8 mouse cellular contexts compared by ENCODE assay signal in genomic region chr14:31640346-31640889, GRCm38 (mm10). TPM values are rescaled to one million over a fixed set of nuclear protein-coding genes. Genes with fewer than 3 reads are reported as not detected.
DNase-seq lines count a peak whose midpoint lies in the region; ATAC-seq and TF ChIP-seq lines count a peak whose summit lies in the region.

Gm49387 (minus strand) TSS chr14:31640878.

- no peak for DNase-seq in heart, adult 9 months (ENCODE audit: low spot score in 2 of 2)
- DNase-seq in ES-E14 (ENCODE audit: low read depth, low spot score) = no peak
- no peak for DNase-seq in liver, embryonic 11.5 days (ENCODE audit: low spot score)
- no peak for DNase-seq in spleen, postnatal 4 days (ENCODE audit: low spot score in 2 of 2)
- no peak for DNase-seq in urinary bladder, postnatal 25 days (ENCODE audit: low spot score)

- peak within 1 kb of the TSS; percentile 85 for H3K27ac ChIP-seq in heart, embryonic 11.5 days (ENCODE audit: low read depth, low read length)
- H3K27ac ChIP-seq in ES-E14 (ENCODE audit: insufficient read depth, low read depth, low read length, poor library complexity, severe bottlenecking) = peak within 1 kb of the TSS; percentile 34; the same call in 1 of the 2 replicates
- H3K27ac ChIP-seq in forebrain, embryonic 12.5 days = peak within 1 kb of the TSS; percentile 81
- peak within 1 kb of the TSS; percentile 78 for H3K27ac ChIP-seq in liver, embryonic 11.5 days (ENCODE audit: low read depth, low read length)
- peak within 1 kb of the TSS; percentile 95 for H3K27ac ChIP-seq in stomach, embryonic 16.5 days (ENCODE audit: low read length)

- H3K9me3 ChIP-seq in heart, embryonic 11.5 days (replicated peaks; ENCODE audit: control insufficient read depth, low read length) = no peaks in the 10 kb centered on the region
- no peaks in the 10 kb centered on the region for H3K9me3 ChIP-seq in ES-E14 (ENCODE audit: control insufficient read depth, insufficient read depth, low read depth, low read length)
- no peaks in the 10 kb centered on the region for H3K9me3 ChIP-seq in forebrain, embryonic 12.5 days
- no peaks in the 10 kb centered on the region for H3K9me3 ChIP-seq in liver, embryonic 11.5 days (ENCODE audit: control insufficient read depth, low read length)
- H3K9me3 ChIP-seq in stomach, embryonic 16.5 days (replicated peaks; ENCODE audit: control insufficient read depth, low read length) = no peaks in the 10 kb centered on the region

- peak; percentile 29; the same call in 1 of the 2 replicates for ATAC-seq in heart, embryonic 11.5 days (replicated peaks; ENCODE audit: insufficient number of reproducible peaks, low FRiP score, low TSS enrichment)
- ATAC-seq in forebrain, embryonic 12.5 days (ENCODE audit: low FRiP score) = peak; percentile 62
- peak; percentile 14; the same call in 1 of the 2 replicates for ATAC-seq in liver, embryonic 11.5 days (replicated peaks; ENCODE audit: low FRiP score)
- ATAC-seq in stomach, embryonic 16.5 days (ENCODE audit: insufficient read depth, low FRiP score) = peak; percentile 22; the same call in 1 of the 2 replicates

- peak within 1 kb of the TSS; percentile 97 for H3K4me2 ChIP-seq in heart, embryonic 11.5 days
- peak within 1 kb of the TSS; percentile 93 for H3K4me2 ChIP-seq in forebrain, embryonic 12.5 days
- H3K4me2 ChIP-seq in liver, embryonic 11.5 days = peak within 1 kb of the TSS; percentile 75
- peak within 1 kb of the TSS; percentile 98 for H3K4me2 ChIP-seq in stomach, embryonic 16.5 days (ENCODE audit: low read depth, low read length)

- peak within 1 kb of the TSS; percentile 69 for H3K4me3 ChIP-seq in heart, embryonic 11.5 days (ENCODE audit: low read depth, low read length)
- H3K4me3 ChIP-seq in ES-E14 (ENCODE audit: insufficient read depth in 1 of 2, low read depth in 1 of 2, low read length in 2 of 2, poor library complexity in 1 of 2, severe bottlenecking in 1 of 2) = peak within 1 kb of the TSS; percentile 79 to 96
- H3K4me3 ChIP-seq in forebrain, embryonic 12.5 days (replicated peaks) = peak within 1 kb of the TSS; percentile 69
- peak within 1 kb of the TSS; percentile 56 for H3K4me3 ChIP-seq in liver, embryonic 11.5 days (ENCODE audit: low read depth, low read length)
- peak within 1 kb of the TSS; percentile 80 for H3K4me3 ChIP-seq in stomach, embryonic 16.5 days (replicated peaks; ENCODE audit: low read length)

- in situ Hi-C loops in ES-E14 (cut with MboI; ENCODE audit: low sequenced_read_pairs in 2 of 2, unreplicated experiment in 2 of 2) = loop anchor here in 1 of 2 experiments (10.0 kb wide), 1 partner anchor 434 kb away; no protein-coding TSS in a partner anchor

- 4% methylated on average over 26 of the region's 26 CpGs for WGBS in heart, embryonic 11.5 days (ENCODE audit: insufficient replicate concordance)
- 2% methylated on average over 26 of the region's 26 CpGs for WGBS in forebrain, embryonic 12.5 days
- WGBS in liver, embryonic 11.5 days = 5% methylated on average over 26 of the region's 26 CpGs
- WGBS in stomach, embryonic 16.5 days = 4% methylated on average over 26 of the region's 26 CpGs

- no peaks in the 10 kb centered on the region for H3K27me3 ChIP-seq in heart, embryonic 11.5 days (ENCODE audit: control insufficient read depth, insufficient read depth, low read length)
- no peaks in the 10 kb centered on the region for H3K27me3 ChIP-seq in forebrain, embryonic 12.5 days
- H3K27me3 ChIP-seq in liver, embryonic 11.5 days (replicated peaks; ENCODE audit: control insufficient read depth, insufficient read depth, low read length) = no peaks in the 10 kb centered on the region
- no peaks in the 10 kb centered on the region for H3K27me3 ChIP-seq in stomach, embryonic 16.5 days (ENCODE audit: control insufficient read depth, insufficient read depth, low read length)

- no peaks in the 10 kb centered on the region for H3K36me3 ChIP-seq in heart, embryonic 11.5 days (ENCODE audit: control insufficient read depth, insufficient read depth, low read length)
- H3K36me3 ChIP-seq in ES-E14 (ENCODE audit: control insufficient read depth, insufficient read depth, low read length, poor library complexity, severe bottlenecking) = no peaks in the 10 kb centered on the region
- H3K36me3 ChIP-seq in forebrain, embryonic 12.5 days (replicated peaks) = no peaks in the 10 kb centered on the region
- no peaks in the 10 kb centered on the region for H3K36me3 ChIP-seq in liver, embryonic 11.5 days (ENCODE audit: control insufficient read depth, insufficient read depth, low read length)
- no peaks in the 10 kb centered on the region for H3K36me3 ChIP-seq in stomach, embryonic 16.5 days (ENCODE audit: control insufficient read depth, insufficient read depth, low read length)

- peaks cover 4% of the 10 kb centered on the region; the same call in 1 of the 2 replicates for H3K4me1 ChIP-seq in heart, embryonic 11.5 days (ENCODE audit: control insufficient read depth, insufficient read depth, low read length)
- peaks cover 3% of the 10 kb centered on the region in 2 experiments; a peak in 2 of 4 replicates for H3K4me1 ChIP-seq in ES-E14 (ENCODE audit: control insufficient read depth in 2 of 2, insufficient read depth in 2 of 2, low read length in 2 of 2, poor library complexity in 1 of 2)
- H3K4me1 ChIP-seq in forebrain, embryonic 12.5 days = peaks cover 18% of the 10 kb centered on the region
- H3K4me1 ChIP-seq in liver, embryonic 11.5 days (replicated peaks; ENCODE audit: control insufficient read depth, insufficient read depth, low read length) = peaks cover 11% of the 10 kb centered on the region
- H3K4me1 ChIP-seq in stomach, embryonic 16.5 days (ENCODE audit: control insufficient read depth, insufficient read depth, low read length) = peaks cover 6% of the 10 kb centered on the region

- H3K9ac ChIP-seq in heart, embryonic 11.5 days (ENCODE audit: low read depth, low read length) = peak within 1 kb of the TSS; percentile 70
- H3K9ac ChIP-seq in ES-E14 (ENCODE audit: insufficient read depth, low read depth, low read length, poor library complexity, severe bottlenecking) = peak within 1 kb of the TSS; percentile 79
- H3K9ac ChIP-seq in forebrain, embryonic 12.5 days = peak within 1 kb of the TSS; percentile 66
- H3K9ac ChIP-seq in liver, embryonic 11.5 days (ENCODE audit: low read depth, low read length) = peak within 1 kb of the TSS; percentile 69
- H3K9ac ChIP-seq in stomach, embryonic 16.5 days (ENCODE audit: low read length) = peak within 1 kb of the TSS; percentile 82

TF ChIP-seq in ES-E14, 5 proteins besides CTCF, POLR2A, EP300 and RAD21:
- TF ChIP-seq ZNF384 (IDR thresholded peaks at IDR 0.05; ENCODE audit: low read depth, low read length) (no peak), CHD2 (IDR thresholded peaks at IDR 0.05; ENCODE audit: low read depth, low read length) (no peak), ZC3H11A (IDR thresholded peaks at IDR 0.05; ENCODE audit: borderline replicate concordance, low read depth, low read length) (no peak), HCFC1 (IDR thresholded peaks at IDR 0.05; ENCODE audit: borderline replicate concordance, insufficient read depth, low read length) (no peak), MAFK (IDR thresholded peaks at IDR 0.05; ENCODE audit: insufficient read depth, low read depth, low read length) (no peak)
TF ChIP-seq in ES-E14: peak in this region for 0.

RNA-seq across cellular contexts. Expression of gene Gm49387, which starts in this region (rescaled TPM):
- polyA plus RNA-seq in heart, embryonic 11.5 days (2014; fragmentation: Nextera tagmentation; extraction: Ambion mirVana) = 0.84 TPM in 1 of 2 replicates, not detected in the other
- total RNA-seq in ES-E14 (2012; rRNA removed) = not detected in 2 replicates
- 1.1 TPM in 1 of 2 replicates, not detected in the other for polyA plus RNA-seq in forebrain, embryonic 12.5 days (2016; fragmentation: Nextera tagmentation; extraction: Ambion mirVana)
- polyA plus RNA-seq in liver, embryonic 11.5 days (2014; fragmentation: Nextera tagmentation; extraction: Ambion mirVana) = 0.19 and 1.9 TPM in 2 replicates
- polyA plus RNA-seq in stomach, embryonic 16.5 days (2015; fragmentation: Nextera tagmentation; extraction: Ambion mirVana) = 0.77 and 1.5 TPM in 2 replicates

Comparison
In these comparisons a context has a peak if more than half of its experiments do, and no peak if none do; other contexts are left out.
1. Peak in ATAC-seq, H3K4me3 ChIP-seq, H3K27ac ChIP-seq, H3K9ac ChIP-seq and H3K4me2 ChIP-seq in heart, embryonic 11.5 days; RNA of the gene not detected or under 1 TPM.
2. H3K27ac ChIP-seq: peak in every context shown above with its lines; median percentile 95 in stomach, embryonic 16.5 days; 85 in heart, embryonic 11.5 days; 81 in forebrain, embryonic 12.5 days; 78 in liver, embryonic 11.5 days; 34 in ES-E14.